Mouse (Mus musculus) ES-E14 (cell line): ENCODE results near the gene Miox. TPM values are rescaled to one million over a fixed set of nuclear protein-coding genes. Genes with fewer than 3 reads are reported as not detected.

Source experiments
- DNase-seq: peaks from one replicate; pipeline ENCODE4 v3.0.0-alpha.2; 2013; ENCODE audit warnings: low read depth, low spot score
- H3K27ac ChIP-seq: 2 replicates; pipeline ENCODE4 v1.5.1; 2012; ENCODE audit warnings: low read depth, mild to moderate bottlenecking, low read length, moderate library complexity, mixed read lengths; ENCODE audit not compliant: poor library complexity, insufficient read depth, severe bottlenecking
- H3K36me3 ChIP-seq: 2 replicates; pipeline ENCODE4 v1.6.1; 2012; ENCODE audit warnings: mild to moderate bottlenecking, low read length, moderate library complexity, mixed read lengths; ENCODE audit not compliant: control insufficient read depth, poor library complexity, insufficient read depth, severe bottlenecking
- H3K4me1 ChIP-seq, 2 experiments: fragments of 150-350 bp in 1 of 2; sonication (generic) in 1 of 2; 2 replicates each; pipeline ENCODE4 v1.6.1; 2012; ENCODE audit warnings: low read length in 2 of 2, mild to moderate bottlenecking in 1 of 2, mixed read lengths in 1 of 2; ENCODE audit not compliant: control insufficient read depth in 2 of 2, insufficient read depth in 2 of 2, poor library complexity in 1 of 2
- H3K4me3 ChIP-seq, 2 experiments: fragments of 150-350 bp in 1 of 2; sonication (generic) in 1 of 2; 2 replicates each; pipeline ENCODE4 v1.5.1; 2012; ENCODE audit warnings: low read length in 2 of 2, low read depth in 1 of 2, mild to moderate bottlenecking in 1 of 2, mixed read lengths in 1 of 2; ENCODE audit not compliant: insufficient read depth in 1 of 2, poor library complexity in 1 of 2, severe bottlenecking in 1 of 2
- H3K9ac ChIP-seq: 2 replicates; pipeline ENCODE4 v1.6.1; 2012; ENCODE audit warnings: low read depth, mild to moderate bottlenecking, low read length, mixed read lengths; ENCODE audit not compliant: poor library complexity, insufficient read depth, severe bottlenecking
- H3K9me3 ChIP-seq: fragments of 150-350 bp; sonication (generic); 2 replicates; pipeline ENCODE4 v1.6.1; 2012; ENCODE audit warnings: low read depth, mild to moderate bottlenecking, low read length; ENCODE audit not compliant: control insufficient read depth, insufficient read depth
- CHD2 ChIP-seq: IDR thresholded peaks from 2 replicates; pipeline ENCODE4 v1.6.1; 2014; ENCODE audit warnings: mild to moderate bottlenecking, low read depth, low read length, inconsistent platforms
- HCFC1 ChIP-seq: IDR thresholded peaks from 2 replicates; pipeline ENCODE4 v1.6.1; 2012; ENCODE audit warnings: low read length, inconsistent platforms, borderline replicate concordance; ENCODE audit not compliant: insufficient read depth
- MAFK ChIP-seq: IDR thresholded peaks from 2 replicates; pipeline ENCODE4 v1.6.1; 2014; ENCODE audit warnings: mild to moderate bottlenecking, low read depth, low read length, inconsistent platforms; ENCODE audit not compliant: insufficient read depth
- ZC3H11A ChIP-seq: IDR thresholded peaks from 2 replicates; pipeline ENCODE4 v1.6.1; 2012; ENCODE audit warnings: low read depth, mild to moderate bottlenecking, inconsistent platforms, low read length, borderline replicate concordance
- ZNF384 ChIP-seq: IDR thresholded peaks from 2 replicates; pipeline ENCODE4 v1.6.1; 2012; ENCODE audit warnings: low read depth, low read length, inconsistent platforms
- in situ Hi-C, 2 experiments: fragments of 600-800 bp; cut with MboI; formaldehyde crosslinking; loops; one replicate each; pipeline ENCODE4 v1.15.1; 2025; ENCODE audit warnings: low sequenced_read_pairs in 2 of 2, inconsistent platforms in 1 of 2; ENCODE audit not compliant: unreplicated experiment in 2 of 2
- total RNA-seq: library from RNA; depleted of rRNA; stranded (reverse); fragments of 300-350 nt; gene quantifications from 2 replicates; pipeline ENCODE4 v1.2.3, GENCODE M21; 2012

Gene Miox
- total RNA-seq, 1 experiment: 0.54 TPM

DNA sequence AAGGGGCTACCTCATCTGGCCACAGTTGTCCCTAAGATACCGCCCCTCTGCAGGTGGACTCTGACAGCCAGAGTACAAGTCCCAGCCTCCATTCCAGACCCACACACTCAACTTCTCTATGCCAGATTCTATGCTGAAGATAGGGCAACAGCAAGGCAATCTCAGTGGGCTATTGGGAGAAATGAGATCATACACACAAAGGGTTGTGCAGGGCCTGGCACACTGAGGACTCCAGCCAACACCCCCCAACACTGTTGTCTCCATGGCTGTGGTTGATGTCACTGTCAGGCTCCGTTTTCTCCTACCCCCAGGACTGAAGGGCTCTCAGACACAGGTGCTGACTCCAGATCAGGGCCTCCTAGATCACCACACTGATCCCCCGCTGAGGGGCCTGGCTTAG lies 20.1 kb upstream of the Miox start:
- H3K36me3 ChIP-seq: no peaks in the 10 kb centered on the region
- in situ Hi-C loops: no loop called here
- H3K27ac ChIP-seq: no peak overlapping the region
- H3K9me3 ChIP-seq: no peaks in the 10 kb centered on the region
- no peak for DNase-seq
- H3K4me1 ChIP-seq: peaks cover 0 to 13% of the 10 kb centered on the region in 2 experiments; a peak in 1 of 4 replicates
- H3K4me3 ChIP-seq: peak overlapping the region; percentile 93 to 94
- TF ChIP-seq ZC3H11A (no peak), HCFC1 (no peak), ZNF384 (no peak), MAFK (no peak), CHD2 (no peak)
- H3K9ac ChIP-seq: peak overlapping the region; percentile 91

DNA sequence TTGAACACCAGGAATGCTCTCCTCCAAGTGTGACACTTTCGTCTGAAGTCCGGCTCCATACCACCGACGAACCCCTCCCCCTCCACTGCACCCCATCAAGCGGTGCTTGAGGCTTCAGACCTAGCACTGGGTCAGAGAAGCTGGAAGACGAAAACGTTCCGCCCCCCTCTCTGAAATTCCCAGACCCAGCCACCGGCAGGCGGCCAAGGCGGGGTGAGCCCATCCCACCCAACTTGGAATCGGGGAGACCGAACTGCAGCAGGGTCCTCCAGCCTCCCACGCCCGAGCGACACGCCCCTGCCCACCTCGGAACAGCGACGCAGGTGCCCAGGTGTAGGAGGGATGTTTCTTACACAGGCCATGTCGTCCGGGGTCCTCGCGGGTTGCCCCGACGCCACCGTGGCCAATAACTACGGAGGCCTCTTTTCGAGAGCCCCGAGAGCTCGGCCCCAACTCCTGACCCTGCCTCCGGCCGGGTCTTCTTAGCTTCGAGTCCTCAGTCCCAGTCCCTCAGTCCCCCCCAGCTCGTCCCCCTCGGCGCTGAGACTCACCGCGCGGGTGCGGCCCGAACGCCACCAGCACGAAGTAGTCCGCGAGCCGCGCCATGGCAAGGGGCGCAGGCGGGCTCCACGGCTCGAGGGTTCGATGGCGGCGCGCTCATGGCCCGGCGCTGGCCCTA lies 19.5 kb upstream of the Miox start:
- Histone ChIP-seq H3K27ac (no peak overlapping the region), H3K9ac (peak overlapping the region; percentile 91), H3K4me1 (peaks cover 0 to 13% of the 10 kb centered on the region in 2 experiments; a peak in 1 of 4 replicates), H3K4me3 (peak overlapping the region; percentile 93 to 94), H3K36me3 (no peaks in the 10 kb centered on the region), H3K9me3 (no peaks in the 10 kb centered on the region)
- in situ Hi-C loops: no loop called here
- no peak for TF ChIP-seq CHD2
- TF ChIP-seq ZC3H11A: no peak
- TF ChIP-seq ZNF384: no peak
- DNase-seq: no peak

DNA sequence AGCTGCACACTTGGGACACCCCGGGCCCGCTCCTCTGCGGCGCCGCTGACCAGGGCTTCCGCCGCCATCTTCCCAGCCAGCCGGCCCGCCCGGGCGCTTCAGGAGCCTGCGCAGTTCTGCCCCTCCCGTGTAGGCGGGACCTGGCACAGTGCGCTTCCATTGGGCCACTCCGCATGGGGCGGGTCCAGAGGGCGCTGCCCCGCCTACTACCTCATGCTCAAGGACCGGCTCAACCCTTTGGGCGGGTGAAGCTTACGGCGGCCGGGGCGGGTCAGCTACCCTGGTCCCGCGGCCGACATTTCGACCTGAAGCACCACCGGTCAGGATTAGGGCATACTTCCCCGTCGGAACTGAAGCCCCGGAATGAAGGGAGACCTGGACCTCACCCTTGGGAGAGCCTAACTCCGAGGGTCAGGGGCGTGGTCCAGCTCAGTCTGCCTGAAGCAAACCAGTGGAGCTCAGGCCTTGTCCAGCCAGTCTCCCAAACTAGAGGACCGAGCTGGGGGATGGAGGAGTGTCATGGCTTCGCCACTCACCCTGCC lies 18.9 kb upstream of the Miox start, which contains the start of gene Sbf1:
TSS of gene Sbf1 (minus strand) at position 122 of the 542 bp plus-strand sequence.
- Histone ChIP-seq H3K9me3 (no peaks in the 10 kb centered on the region), H3K4me3 (peak within 1 kb of the TSS; percentile 93 to 94)

DNA sequence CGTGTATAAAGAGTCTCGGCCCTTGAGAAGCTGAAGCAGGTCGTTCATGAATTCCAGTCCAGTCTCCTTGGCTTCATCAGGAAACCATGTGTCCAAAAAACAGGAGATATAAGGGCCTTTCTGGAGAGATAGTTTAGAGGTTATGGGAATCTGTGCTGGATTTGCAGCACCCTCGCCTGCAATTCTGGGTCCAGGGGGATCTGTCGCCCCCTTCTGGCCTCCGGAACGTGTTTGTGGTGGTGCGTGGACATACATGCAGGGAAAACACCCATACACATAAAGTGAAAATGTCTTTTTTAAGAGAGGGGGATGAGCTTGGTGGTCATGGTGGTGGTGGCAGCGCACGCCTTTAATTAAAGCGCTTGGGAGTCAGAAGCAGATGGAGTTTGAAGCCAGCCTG lies 18.1 kb upstream of the Miox start:
- peak; percentile 56 for DNase-seq
- Histone ChIP-seq H3K9ac (peak overlapping the region; percentile 32; the same call in 1 of the 2 replicates), H3K36me3 (no peaks in the 10 kb centered on the region), H3K9me3 (no peaks in the 10 kb centered on the region), H3K4me1 (peaks cover 0 to 15% of the 10 kb centered on the region in 2 experiments; a peak in 1 of 4 replicates), H3K27ac (no peak overlapping the region), H3K4me3 (no peak overlapping the region; a peak in 1 of 4 replicates)
- TF ChIP-seq MAFK (no peak), ZNF384 (no peak)
- in situ Hi-C loops: no loop called here

More for the DNA sequence above, 18.9 kb upstream of the Miox start, which contains the start of gene Sbf1:
- H3K27ac ChIP-seq: no peak within 1 kb of the TSS
- TF ChIP-seq ZC3H11A (no peak), MAFK (no peak), HCFC1 (0 out of 2 replicates have a peak, but pooled peaks have one; percentile 36)
- in situ Hi-C loops: no loop called here
- H3K4me1 ChIP-seq: peaks cover 0 to 13% of the 10 kb centered on the region in 2 experiments; a peak in 1 of 4 replicates
- peak within 1 kb of the TSS; percentile 91 for H3K9ac ChIP-seq
- DNase-seq: peak; percentile 93
- H3K36me3 ChIP-seq: no peaks in the 10 kb centered on the region
